Mouse (Mus musculus) hindbrain, embryonic 15.5 days (tissue): ENCODE measurements around the gene Trafd1. TPM values are rescaled to one million over a fixed set of nuclear protein-coding genes. Genes with fewer than 3 reads are reported as not detected.
"Not testable (repeated sequence)": the region's sequence is repeated elsewhere in the genome, so short reads cannot be mapped to it uniquely, and the experiment has no call there.

ENCODE experiments used
- ATAC-seq: fragments of 200-750 bp; cut with Nextera tagmentation; 2 replicates; pipeline ENCODE4 v1.8.0; 2017; ENCODE audit warnings: low read depth, moderate number of reproducible peaks, moderate TSS enrichment; ENCODE audit not compliant: low FRiP score
- H3K27ac ChIP-seq: fragments of 300-500 bp; sonication (generic); replicated peaks from 2 replicates; pipeline ENCODE4 v1.5.1; 2015; ENCODE audit warnings: mild to moderate bottlenecking, inconsistent platforms
- H3K27me3 ChIP-seq: fragments of 300-500 bp; sonication (generic); 2 replicates; pipeline ENCODE4 v1.6.1; 2015; ENCODE audit warnings: control low read depth, inconsistent platforms
- H3K36me3 ChIP-seq: fragments of 300-500 bp; sonication (generic); 2 replicates; pipeline ENCODE4 v1.6.1; 2015; ENCODE audit warnings: control low read depth, inconsistent platforms
- H3K4me1 ChIP-seq: fragments of 300-500 bp; sonication (generic); replicated peaks from 2 replicates; pipeline ENCODE4 v1.6.1; 2015; ENCODE audit warnings: control low read depth, inconsistent platforms
- H3K4me2 ChIP-seq: fragments of 300-500 bp; sonication (generic); 2 replicates; pipeline ENCODE4 v1.6.1; 2015; ENCODE audit warnings: moderate library complexity, mild to moderate bottlenecking, inconsistent platforms
- H3K4me3 ChIP-seq: fragments of 300-500 bp; sonication (generic); 2 replicates; pipeline ENCODE4 v1.5.1; 2015; ENCODE audit warnings: mild to moderate bottlenecking, inconsistent platforms
- H3K9ac ChIP-seq: fragments of 300-500 bp; sonication (generic); 2 replicates; pipeline ENCODE4 v1.6.1; 2015; ENCODE audit warnings: inconsistent platforms
- H3K9me3 ChIP-seq: fragments of 300-500 bp; sonication (generic); 2 replicates; pipeline ENCODE4 v1.6.1; 2016; ENCODE audit warnings: control low read depth, inconsistent platforms
- WGBS: fragments of 180-500 bp; shearing (Covaris S2); methylation state at CpG from one replicate; pipeline ENCODE4 v1.1.7; 2015; 5-methylcytosine and 5-hydroxymethylcytosine counted together
- polyA plus RNA-seq: library from polyadenylated mRNA; unstranded; fragments of >200 nt; fragmentation: Nextera tagmentation; extraction: Ambion mirVana; gene quantifications from 2 replicates; pipeline ENCODE4 v1.2.1, GENCODE M21; 2015

Gene Trafd1
- polyA plus RNA-seq, 1 experiment from 2014 or later: 127 TPM

- Histone ChIP-seq H3K9ac (no peak overlapping the region), H3K27ac (no peak overlapping the region), H3K9me3 (no peaks in the 10 kb centered on the region), H3K36me3 (peaks cover 96% of the 10 kb centered on the region), H3K4me3 (no peak overlapping the region), H3K4me2 (no peak overlapping the region), H3K4me1 (no peaks in the 10 kb centered on the region), H3K27me3 (no peaks in the 10 kb centered on the region)
- ATAC-seq: no peak
- 66% methylated on average over 7 of the region's 7 CpGs for WGBS
Measured at GRCm38 (mm10) chr5:121340965-121341473, 44.4 kb downstream of the Trafd1 start.

GRCm38 (mm10) chr5:121339507-121340230 is 45.8 kb downstream of the Trafd1 start:
- H3K27ac ChIP-seq: no peak overlapping the region
- H3K4me3 ChIP-seq: no peak overlapping the region
- peaks cover 96% of the 10 kb centered on the region for H3K36me3 ChIP-seq
- H3K4me1 ChIP-seq: no peaks in the 10 kb centered on the region
- H3K27me3 ChIP-seq: no peaks in the 10 kb centered on the region
- 90% methylated on average over 7 of the region's 7 CpGs for WGBS
- no peak overlapping the region for H3K9ac ChIP-seq
- H3K9me3 ChIP-seq: no peaks in the 10 kb centered on the region
- H3K4me2 ChIP-seq: no peak overlapping the region
- no peak for ATAC-seq

DNA sequence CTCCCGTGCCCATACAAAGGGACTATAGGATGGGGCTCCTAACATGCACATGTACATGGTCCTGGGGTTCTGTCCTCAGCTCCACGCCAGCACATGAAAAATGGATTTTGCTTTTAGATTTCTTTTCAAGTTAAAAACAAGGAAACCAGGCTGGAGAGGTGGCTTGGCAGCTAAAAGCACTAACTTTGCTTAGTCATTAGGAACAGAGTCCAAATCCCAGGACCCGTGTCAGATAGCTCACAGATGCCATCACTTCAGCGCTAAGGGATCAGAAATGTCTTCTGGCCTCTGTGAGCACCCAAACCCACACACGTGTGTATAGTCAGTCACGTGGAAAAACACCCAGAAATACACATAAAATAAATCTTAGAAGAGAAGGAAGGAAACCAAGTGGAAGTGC is 48.7 kb downstream of the Trafd1 start:
- Histone ChIP-seq H3K27ac (no peak overlapping the region), H3K9me3 (no peaks in the 10 kb centered on the region), H3K4me3 (no peak overlapping the region), H3K9ac (no peak overlapping the region), H3K27me3 (no peaks in the 10 kb centered on the region), H3K36me3 (peaks cover 96% of the 10 kb centered on the region), H3K4me2 (no peak overlapping the region), H3K4me1 (no peaks in the 10 kb centered on the region)
- WGBS: 93% methylated on average over 6 of the region's 6 CpGs
- no peak for ATAC-seq

DNA sequence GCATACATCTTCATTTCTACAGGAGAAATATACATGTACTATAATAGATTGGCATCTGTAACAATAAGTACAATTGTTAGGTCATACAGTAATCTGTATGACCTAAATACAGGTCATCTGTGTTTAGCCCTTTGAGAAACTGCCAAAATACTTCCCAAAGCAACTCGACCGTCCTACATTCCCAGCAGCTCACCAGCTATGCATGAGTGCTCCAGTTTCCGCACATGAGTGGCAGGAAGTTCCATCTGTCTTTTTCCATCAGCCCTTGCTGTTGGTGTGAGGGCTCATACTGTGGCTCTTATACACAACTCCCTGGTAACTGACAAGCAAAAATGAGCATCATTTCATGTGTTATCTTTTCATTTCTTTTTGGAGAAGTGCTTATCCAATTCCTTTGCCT is 49.4 kb downstream of the Trafd1 start:
- H3K4me2 ChIP-seq: no peak overlapping the region
- H3K36me3 ChIP-seq: peaks cover 98% of the 10 kb centered on the region
- H3K9me3 ChIP-seq: no peaks in the 10 kb centered on the region
- no peak for ATAC-seq
- H3K4me1 ChIP-seq: no peaks in the 10 kb centered on the region
- H3K27me3 ChIP-seq: no peaks in the 10 kb centered on the region
- H3K4me3 ChIP-seq: no peak overlapping the region
- 59% methylated on average over 3 of the region's 3 CpGs for WGBS
- no peak overlapping the region for H3K9ac ChIP-seq
- no peak overlapping the region for H3K27ac ChIP-seq

DNA sequence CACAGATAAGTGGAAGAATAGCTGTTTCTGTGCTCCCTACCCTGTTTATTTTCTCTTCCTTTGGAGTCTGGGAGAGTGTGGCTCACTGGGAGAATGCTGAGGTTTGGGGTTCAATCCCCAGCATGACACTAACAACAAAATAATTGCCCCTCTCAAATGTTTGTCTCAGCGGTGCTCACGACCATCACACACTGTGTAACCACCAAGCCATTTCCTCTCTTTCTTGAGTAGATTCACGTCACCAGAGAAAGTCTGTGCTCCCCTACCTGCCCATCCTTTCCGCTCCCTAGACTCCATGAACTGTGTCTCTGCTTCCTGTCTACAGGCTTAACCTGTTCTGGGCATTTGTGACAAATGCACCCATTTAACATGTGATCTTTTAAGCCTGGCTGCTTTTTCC is 50.0 kb downstream of the Trafd1 start:
- H3K9me3 ChIP-seq: no peaks in the 10 kb centered on the region
- no peaks in the 10 kb centered on the region for H3K4me1 ChIP-seq
- no peaks in the 10 kb centered on the region for H3K27me3 ChIP-seq
- H3K4me3 ChIP-seq: no peak overlapping the region
- H3K4me2 ChIP-seq: no peak overlapping the region
- no peak overlapping the region for H3K27ac ChIP-seq
- no peak overlapping the region for H3K9ac ChIP-seq
- WGBS: 82% methylated on average over 4 of the region's 4 CpGs
- no peak for ATAC-seq
- H3K36me3 ChIP-seq: peaks cover 98% of the 10 kb centered on the region

- Histone ChIP-seq H3K4me1 (no peaks in the 10 kb centered on the region), H3K4me2 (no peak overlapping the region), H3K27ac (no peak overlapping the region), H3K27me3 (no peaks in the 10 kb centered on the region), H3K36me3 (peaks cover 93% of the 10 kb centered on the region), H3K4me3 (no peak overlapping the region), H3K9me3 (no peaks in the 10 kb centered on the region), H3K9ac (no peak overlapping the region)
- WGBS: 88% methylated on average over 5 of the region's 5 CpGs
- ATAC-seq: no peak
Measured at GRCm38 (mm10) chr5:121334454-121334853, 51.0 kb downstream of the Trafd1 start.

DNA sequence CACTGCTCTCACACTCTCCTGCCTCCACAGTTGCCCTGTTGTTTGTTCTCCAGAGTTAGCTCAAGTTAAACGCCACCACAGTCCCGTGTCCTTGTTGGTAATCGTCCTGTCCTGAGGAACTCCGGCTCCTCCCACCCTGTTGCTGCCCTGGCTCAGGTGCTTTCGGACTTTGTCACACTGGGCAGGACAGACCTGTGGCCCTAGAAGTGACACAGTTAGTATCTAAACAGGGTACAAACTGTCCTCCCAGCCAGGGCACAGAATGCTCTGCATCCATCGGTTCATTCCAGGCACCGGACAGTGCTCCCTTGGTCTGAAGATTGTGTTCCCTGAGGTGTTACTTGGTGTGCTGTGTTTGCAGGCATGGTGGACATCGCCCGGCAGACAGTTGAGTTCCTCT is 51.5 kb downstream of the Trafd1 start:
- H3K9ac ChIP-seq: no peak overlapping the region
- no peak overlapping the region for H3K27ac ChIP-seq
- 93% methylated on average over 9 of the region's 9 CpGs for WGBS
- no peaks in the 10 kb centered on the region for H3K4me1 ChIP-seq
- H3K4me2 ChIP-seq: no peak overlapping the region
- no peak for ATAC-seq
- no peak overlapping the region for H3K4me3 ChIP-seq
- H3K9me3 ChIP-seq: no peaks in the 10 kb centered on the region
- H3K36me3 ChIP-seq: peaks cover 93% of the 10 kb centered on the region
- no peaks in the 10 kb centered on the region for H3K27me3 ChIP-seq

DNA sequence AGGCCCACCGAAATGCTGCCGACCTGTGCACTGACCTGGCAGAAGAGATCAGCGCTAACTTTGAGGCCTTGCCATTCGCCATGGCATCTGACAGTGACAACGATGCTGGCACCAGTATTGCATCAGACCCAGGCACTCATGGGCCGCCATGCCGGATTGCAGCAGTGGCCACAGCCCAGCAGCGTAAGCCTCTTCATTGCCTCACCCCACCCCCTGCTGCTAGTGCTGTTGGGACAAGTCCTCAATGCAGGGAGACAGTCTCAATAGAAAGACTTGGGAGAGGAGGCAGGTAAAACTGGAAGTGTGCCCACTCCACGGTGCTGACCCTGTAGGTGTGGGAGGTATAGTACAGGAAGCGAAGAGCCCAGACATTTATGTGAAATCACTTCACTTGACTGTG is 53.7 kb downstream of the Trafd1 start:
- no peak for ATAC-seq
- 96% methylated on average over 10 of the region's 10 CpGs for WGBS
- Histone ChIP-seq H3K4me3 (no peak overlapping the region), H3K4me1 (no peaks in the 10 kb centered on the region), H3K4me2 (no peak overlapping the region), H3K9ac (no peak overlapping the region), H3K9me3 (no peaks in the 10 kb centered on the region), H3K27ac (no peak overlapping the region), H3K36me3 (peaks cover 88% of the 10 kb centered on the region), H3K27me3 (no peaks in the 10 kb centered on the region)

DNA sequence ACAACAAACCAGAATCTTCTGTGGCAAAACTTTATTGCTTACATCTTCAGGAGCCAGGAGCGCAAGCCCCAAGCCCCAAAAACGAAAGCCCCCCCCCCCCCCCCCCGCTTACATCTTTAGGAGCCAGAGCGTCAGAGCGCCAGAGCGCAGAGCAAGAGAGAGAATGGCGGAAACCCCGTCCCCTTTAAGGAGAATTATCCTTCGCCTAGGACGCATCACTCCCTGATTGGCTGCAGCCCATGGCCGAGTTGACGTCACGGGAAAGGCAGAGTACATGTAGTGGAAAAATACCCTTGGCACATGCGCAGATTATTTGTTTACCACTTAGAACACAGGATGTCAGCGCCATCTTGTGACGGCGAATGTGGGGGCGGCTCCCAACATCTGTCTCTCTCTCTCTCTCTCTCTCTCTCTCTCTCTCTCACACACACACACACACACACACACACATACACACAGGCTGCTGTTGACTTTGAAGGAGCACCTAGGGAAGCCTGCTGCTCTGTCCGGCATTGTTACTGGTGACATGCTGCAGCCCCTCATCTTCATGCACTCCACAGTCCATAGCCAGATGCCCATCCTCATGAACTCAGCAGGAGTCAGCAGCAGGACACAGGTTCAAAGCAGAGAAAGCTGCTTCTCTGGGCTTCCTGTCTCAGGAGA is 55.1 kb downstream of the Trafd1 start:
- 0 out of 2 replicates have a peak overlapping the region, but pooled peaks have one; percentile 28 for H3K4me2 ChIP-seq
- H3K27ac ChIP-seq: peak overlapping the region; percentile 61; the same call in 1 of the 2 replicates
- H3K9me3 ChIP-seq, H3K4me3 ChIP-seq, H3K9ac ChIP-seq, H3K4me1 ChIP-seq, H3K27me3 ChIP-seq: not testable (repeated sequence)
- ATAC-seq: peak; percentile 38; the same call in 1 of the 2 replicates
- 77% methylated on average over 9 of the region's 19 CpGs for WGBS
- H3K36me3 ChIP-seq: peaks cover 86% of the 10 kb centered on the region

DNA sequence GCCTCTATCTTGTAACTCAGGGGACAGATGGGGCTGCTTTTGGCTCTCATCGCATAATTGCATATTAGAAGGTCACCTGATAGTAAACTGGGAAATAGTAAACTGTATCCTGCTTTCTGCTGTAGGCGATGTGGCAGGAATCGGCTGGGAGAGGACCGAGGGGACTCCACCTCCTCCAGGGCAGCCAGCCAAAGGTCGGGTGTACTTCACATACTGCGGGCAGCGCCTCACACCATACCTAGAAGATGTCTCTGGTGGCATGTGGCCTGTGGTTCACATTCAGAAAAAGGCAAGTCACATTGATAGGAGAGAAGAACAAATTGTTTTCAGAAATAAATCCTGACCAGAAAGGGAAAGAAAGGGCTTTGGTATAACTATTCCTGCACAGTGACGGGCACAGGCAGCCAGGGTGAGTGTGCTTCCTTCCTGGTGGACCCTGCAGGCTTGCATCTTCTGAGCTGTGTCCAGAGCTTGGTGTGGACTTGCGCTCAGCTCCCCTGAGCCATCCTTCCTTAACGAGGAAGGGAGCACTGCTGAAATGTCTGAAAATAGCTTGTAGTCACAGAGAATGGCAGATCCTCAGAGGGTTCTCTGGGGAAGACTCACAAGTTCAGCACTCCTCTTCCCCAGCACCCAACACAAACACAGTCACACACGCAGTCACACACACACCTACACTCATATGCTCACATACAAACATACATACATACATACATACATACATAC is 55.9 kb downstream of the Trafd1 start:
- Histone ChIP-seq H3K4me1 (no peaks in the 10 kb centered on the region), H3K36me3 (peaks cover 85% of the 10 kb centered on the region), H3K27ac (0 out of 2 replicates have a peak overlapping the region, but pooled peaks have one; percentile 30), H3K9me3 (no peaks in the 10 kb centered on the region), H3K4me2 (0 out of 2 replicates have a peak overlapping the region, but pooled peaks have one; percentile 28), H3K27me3 (no peaks in the 10 kb centered on the region), H3K4me3 (peak overlapping the region; percentile 9; the same call in 1 of the 2 replicates), H3K9ac (no peak overlapping the region)
- no peak for ATAC-seq
- WGBS: 83% methylated on average over 11 of the region's 11 CpGs

- ATAC-seq: no peak
Measured at GRCm38 (mm10) chr5:121326079-121326805, 59.2 kb downstream of the Trafd1 start.

More at GRCm38 (mm10) chr5:121326079-121326805, 59.2 kb downstream of the Trafd1 start:
- H3K27me3 ChIP-seq: no peaks in the 10 kb centered on the region
- H3K27ac ChIP-seq: no peak overlapping the region
- H3K4me1 ChIP-seq: no peaks in the 10 kb centered on the region
- H3K4me3 ChIP-seq: no peak overlapping the region
- 68% methylated on average over 14 of the region's 14 CpGs for WGBS
- H3K9me3 ChIP-seq: no peaks in the 10 kb centered on the region
- no peak overlapping the region for H3K9ac ChIP-seq
- H3K4me2 ChIP-seq: no peak overlapping the region
- peaks cover 85% of the 10 kb centered on the region for H3K36me3 ChIP-seq
